Mouse (Mus musculus) MEL (cell line): ENCODE data around the gene Copg1. TPM values are rescaled to one million over a fixed set of nuclear protein-coding genes. Genes with fewer than 3 reads are reported as not detected.
A peak's percentile ranks its signal among the peaks of the same experiment; 100 is the strongest.
"Not testable (repeated sequence)": the region's sequence is repeated elsewhere in the genome, so short reads cannot be mapped to it uniquely, and the experiment has no call there.

Experiments
- DNase-seq: peaks from one replicate; pipeline ENCODE4 v3.0.0; 2011; ENCODE audit warnings: low read depth, low spot score
- H3K27ac ChIP-seq: 2 replicates; pipeline ENCODE4 v1.5.1; 2012; ENCODE audit warnings: low read depth, mild to moderate bottlenecking, control low read depth, low read length, moderate library complexity; ENCODE audit not compliant: control insufficient read depth
- H3K27me3 ChIP-seq, 2 experiments: fragments of 150-350 bp in 1 of 2; sonication (generic) in 1 of 2; 2 replicates each; pipeline ENCODE4 v1.6.1; 2012; ENCODE audit warnings: low read length in 2 of 2, mild to moderate bottlenecking in 2 of 2, improper control_type of control experiment in 1 of 2, moderate library complexity in 1 of 2; ENCODE audit not compliant: insufficient read depth in 2 of 2, control insufficient read depth in 1 of 2
- H3K36me3 ChIP-seq, 2 experiments: 2 replicates each; pipeline ENCODE4 v1.6.1; 2012 to 2014; ENCODE audit warnings: low read length in 2 of 2, improper control_type of control experiment in 1 of 2, inconsistent platforms in 1 of 2, mild to moderate bottlenecking in 1 of 2; ENCODE audit not compliant: insufficient read depth in 2 of 2, control insufficient read depth in 1 of 2
- H3K4me1 ChIP-seq, 2 experiments: fragments of 150-350 bp in 1 of 2; sonication (generic) in 1 of 2; 2 replicates each; pipeline ENCODE4 v1.6.1; 2012; ENCODE audit warnings: low read length in 2 of 2, improper control_type of control experiment in 1 of 2, mild to moderate bottlenecking in 1 of 2; ENCODE audit not compliant: insufficient read depth in 2 of 2, control insufficient read depth in 1 of 2
- H3K4me3 ChIP-seq, 2 experiments: fragments of 150-350 bp in 1 of 2; sonication (generic) in 1 of 2; 2 replicates each; pipeline ENCODE4 v1.5.1; 2012; ENCODE audit warnings: low read depth in 2 of 2, low read length in 2 of 2, mild to moderate bottlenecking in 2 of 2, moderate library complexity in 2 of 2, control low read depth in 1 of 2, improper control_type of control experiment in 1 of 2; ENCODE audit not compliant: control insufficient read depth in 1 of 2, insufficient read depth in 1 of 2
- H3K79me2 ChIP-seq: 2 replicates; pipeline ENCODE4 v1.6.1; 2012; ENCODE audit warnings: mild to moderate bottlenecking, low read length, moderate library complexity; ENCODE audit not compliant: control insufficient read depth, poor library complexity, insufficient read depth
- H3K9ac ChIP-seq: 2 replicates; pipeline ENCODE4 v1.6.1; 2012; ENCODE audit warnings: low read depth, mild to moderate bottlenecking, control low read depth, low read length, moderate library complexity; ENCODE audit not compliant: control insufficient read depth, poor library complexity, severe bottlenecking
- H3K9me3 ChIP-seq: fragments of 150-350 bp; sonication (generic); replicated peaks from 2 replicates; pipeline ENCODE4 v1.6.1; 2012; ENCODE audit warnings: mild to moderate bottlenecking, low read length, improper control_type of control experiment, moderate library complexity; ENCODE audit not compliant: insufficient read depth
- NRF1 ChIP-seq: IDR thresholded peaks from 2 replicates; pipeline ENCODE4 v1.6.1; 2014; ENCODE audit warnings: low read depth, mild to moderate bottlenecking, inconsistent platforms, low read length, improper control_type of control experiment, moderate library complexity; ENCODE audit not compliant: poor library complexity, insufficient read depth, severe bottlenecking
- polyA plus RNA-seq, 2 experiments: library from polyadenylated mRNA; stranded (reverse) in 1 of 2; unstranded in 1 of 2; fragments of >175 nt in 1 of 2; fragments of >200 nt in 1 of 2; gene quantifications; 2 replicates each; pipeline versions ENCODE4 v1.2.1 to v1.2.4; 2012; ENCODE audit warnings: low replicate concordance in 2 of 2, low read depth in 1 of 2; ENCODE audit not compliant: insufficient read length in 2 of 2, insufficient read depth in 1 of 2, missing spikeins in 1 of 2
- total RNA-seq: library from RNA; depleted of rRNA; stranded (reverse); fragments of 300-350 nt; gene quantifications from 2 replicates; pipeline ENCODE4 v1.2.3, GENCODE M21; 2012; rRNA removed

Copg1 gene
- total and polyA plus RNA-seq, 3 experiments = 83.1 to 681 (median 117) TPM

DNA sequence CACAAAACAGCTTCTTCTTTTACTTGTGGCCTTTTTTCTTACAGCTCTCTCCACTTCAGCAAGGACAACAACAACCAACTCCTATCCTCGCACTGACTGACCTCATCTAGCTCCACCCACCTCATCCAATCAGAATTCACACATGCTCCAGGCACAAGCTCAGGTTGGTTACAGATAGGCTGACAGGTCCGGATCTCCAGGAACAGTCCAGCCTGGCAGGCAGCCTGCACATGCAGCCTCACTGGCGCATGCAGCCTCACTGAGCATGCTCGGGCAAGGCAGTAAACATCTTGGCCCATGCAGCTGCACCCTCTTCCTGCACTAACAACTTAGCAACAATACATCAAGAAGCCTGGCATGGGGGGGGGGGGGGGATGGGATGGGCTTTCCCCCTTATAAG is 74.8 kb downstream of the Copg1 start:
- not testable (repeated sequence) for H3K27ac ChIP-seq, H3K4me3 ChIP-seq, H3K79me2 ChIP-seq, H3K27me3 ChIP-seq, H3K36me3 ChIP-seq, H3K9ac ChIP-seq, H3K9me3 ChIP-seq, H3K4me1 ChIP-seq
- peak; percentile 47 for DNase-seq
- peak; percentile 65; the same call in 1 of the 2 replicates for TF ChIP-seq NRF1

Other genes starting within 250 kb of the Copg1 start
- gene Aplf, start 215.6 kb upstream of the Copg1 start, total RNA-seq = 12.6 and 14.5 TPM in 2 replicates
- 10 to 100 TPM in 1 of 2 experiments, not detected in 1; 20.3 TPM for gene Aplf, start 215.6 kb upstream of the Copg1 start, polyA plus RNA-seq
- 0.27 TPM in 1 of 2 replicates, not detected in the other for gene Efcc1, start 156.9 kb upstream of the Copg1 start, total RNA-seq
- gene Efcc1, start 156.9 kb upstream of the Copg1 start, polyA plus RNA-seq = 1 to 10 TPM in 1 of 2 experiments, not detected in 1; 1.2 TPM
- 2.4 and 3.9 TPM in 2 replicates for gene Gp9, start 109.7 kb upstream of the Copg1 start, total RNA-seq
- 10 to 100 TPM in 1 of 2 experiments, not detected in 1; 11.1 TPM for gene Gp9, start 109.7 kb upstream of the Copg1 start, polyA plus RNA-seq
- gene Rab43, start 75.7 kb upstream of the Copg1 start, total RNA-seq = 3.1 and 4.0 TPM in 2 replicates
- gene Rab43, start 75.7 kb upstream of the Copg1 start, polyA plus RNA-seq = 10 to 100 TPM in 1 of 2 experiments, not detected in 1; 13.2 TPM
- gene Gm45140, start 52.0 kb upstream of the Copg1 start, total RNA-seq = 9.6 and 9.9 TPM in 2 replicates
- gene Gm45140, start 52.0 kb upstream of the Copg1 start, polyA plus RNA-seq = 10 to 100 TPM in 1 of 2 experiments, not detected in 1; 26.2 TPM
- gene Isy1, start 49.0 kb upstream of the Copg1 start, total RNA-seq = 60.5 and 64.5 TPM in 2 replicates
- gene Isy1, start 49.0 kb upstream of the Copg1 start, polyA plus RNA-seq = 100 to 1,000 TPM in 1 of 2 experiments, not detected in 1; 115 TPM
- gene Cnbp, start 36.7 kb upstream of the Copg1 start, total RNA-seq = 726 and 879 TPM in 2 replicates
- 100 to 1,000 TPM; 201 to 652 TPM for gene Cnbp, start 36.7 kb upstream of the Copg1 start, polyA plus RNA-seq
- 26.3 and 26.8 TPM in 2 replicates for gene Hmces, start 26.1 kb downstream of the Copg1 start, total RNA-seq
- 10 to 100 TPM in 1 of 2 experiments, not detected in 1; 23.6 TPM for gene Hmces, start 26.1 kb downstream of the Copg1 start, polyA plus RNA-seq
- not detected in 2 replicates for gene H1fx, start 93.8 kb downstream of the Copg1 start, total RNA-seq
- gene H1fx, start 93.8 kb downstream of the Copg1 start, polyA plus RNA-seq = not detected
- gene Rab7, start 157.5 kb downstream of the Copg1 start, total RNA-seq = 47.6 and 49.6 TPM in 2 replicates
- gene Rab7, start 157.5 kb downstream of the Copg1 start, polyA plus RNA-seq = 100 to 1,000 TPM; 234 to 362 TPM
- gene Rpn1, start 196.7 kb downstream of the Copg1 start, total RNA-seq = 284 and 289 TPM in 2 replicates
- gene Rpn1, start 196.7 kb downstream of the Copg1 start, polyA plus RNA-seq = 100 to 1,000 TPM; 361 to 412 TPM